Mouse (Mus musculus) heart, embryonic 16.5 days (tissue): ENCODE data around the gene Pnp2. TPM values are rescaled to one million over a fixed set of nuclear protein-coding genes. Genes with fewer than 3 reads are reported as not detected.

ENCODE experiments used
- ATAC-seq: fragments of 200-750 bp; cut with Nextera tagmentation; replicated peaks from 2 replicates; pipeline ENCODE4 v1.8.0; 2017; ENCODE audit warnings: moderate number of reproducible peaks; ENCODE audit not compliant: insufficient read depth, low FRiP score; ENCODE audit errors: extremely low read depth
- H3K27ac ChIP-seq: fragments of 300-500 bp; sonication (generic); 2 replicates; pipeline ENCODE4 v1.5.1; 2014; ENCODE audit warnings: mild to moderate bottlenecking, low read length, control low read depth, moderate library complexity
- H3K27me3 ChIP-seq: fragments of 300-500 bp; sonication (generic); 2 replicates; pipeline ENCODE4 v1.6.1; 2014; ENCODE audit warnings: low read length, mixed read lengths; ENCODE audit not compliant: control insufficient read depth, insufficient read depth
- H3K36me3 ChIP-seq: fragments of 300-500 bp; sonication (generic); 2 replicates; pipeline ENCODE4 v1.6.1; 2014; ENCODE audit not compliant: control insufficient read depth, insufficient read depth
- H3K4me1 ChIP-seq: fragments of 300-500 bp; sonication (generic); 2 replicates; pipeline ENCODE4 v1.6.1; 2014; ENCODE audit warnings: low read length, mixed read lengths; ENCODE audit not compliant: control insufficient read depth, insufficient read depth
- H3K4me2 ChIP-seq: fragments of 300-500 bp; sonication (generic); 2 replicates; pipeline ENCODE4 v1.6.1; 2014; ENCODE audit warnings: low read depth, mild to moderate bottlenecking, control low read depth, low read length
- H3K4me3 ChIP-seq: fragments of 300-500 bp; sonication (generic); 2 replicates; pipeline ENCODE4 v1.5.1; 2014; ENCODE audit warnings: mild to moderate bottlenecking, control low read depth, low read length
- H3K9ac ChIP-seq: fragments of 300-500 bp; sonication (generic); 2 replicates; pipeline ENCODE4 v1.6.1; 2014; ENCODE audit warnings: low read length, control low read depth
- H3K9me3 ChIP-seq: fragments of 300-500 bp; sonication (generic); replicated peaks from 2 replicates; pipeline ENCODE4 v1.6.1; 2016; ENCODE audit warnings: low read length; ENCODE audit not compliant: control insufficient read depth
- WGBS: fragments of 180-500 bp; shearing (Covaris S2); extraction: QIAGEN DNeasy Blood & Tissue Kit; methylation state at CpG from one replicate; pipeline ENCODE4 v1.1.7; 2014; 5-methylcytosine and 5-hydroxymethylcytosine counted together
- polyA plus RNA-seq: library from polyadenylated mRNA; unstranded; fragments of >200 nt; fragmentation: Nextera tagmentation; extraction: Ambion mirVana; gene quantifications from 2 replicates; pipeline ENCODE4 v1.2.1, GENCODE M21; 2015

Pnp2 gene
- polyA plus RNA-seq, 1 experiment from 2014 or later: 0.43 TPM

- H3K9me3 ChIP-seq: 0 out of 2 replicates have a peak, but pooled peaks cover 4% of the 10 kb centered on the region
- peak overlapping the region; percentile 96 for H3K27ac ChIP-seq
- H3K9ac ChIP-seq: no peak overlapping the region
- WGBS: 88% methylated on average over 6 of the region's 6 CpGs
- no peak overlapping the region for H3K4me2 ChIP-seq
- H3K4me1 ChIP-seq: peaks cover 22% of the 10 kb centered on the region
- H3K27me3 ChIP-seq: no peaks in the 10 kb centered on the region
- no peaks in the 10 kb centered on the region for H3K36me3 ChIP-seq
- ATAC-seq: no peak
- H3K4me3 ChIP-seq: no peak overlapping the region
Measured at GRCm38 (mm10) chr14:51009572-51009971, 53.8 kb downstream of the Pnp2 start.

Other genes starting within 250 kb of the Pnp2 start
- not detected in 2 replicates for gene Olfr748, start 248.6 kb upstream of the Pnp2 start, polyA plus RNA-seq
- gene Olfr749, start 210.9 kb upstream of the Pnp2 start, polyA plus RNA-seq: not detected in 2 replicates
- 46.1 and 48.8 TPM in 2 replicates for gene Ttc5, start 170.5 kb upstream of the Pnp2 start, polyA plus RNA-seq
- gene Ccnb1ip1, start 148.3 kb upstream of the Pnp2 start, polyA plus RNA-seq: not detected in 2 replicates
- gene Parp2, start 148.2 kb upstream of the Pnp2 start, polyA plus RNA-seq: 39.3 and 40.4 TPM in 2 replicates
- 5.1 and 5.6 TPM in 2 replicates for gene Tep1, start 85.4 kb upstream of the Pnp2 start, polyA plus RNA-seq
- 0.12 and 0.16 TPM in 2 replicates for gene Klhl33, start 58.5 kb upstream of the Pnp2 start, polyA plus RNA-seq
- gene Osgep, start 31.1 kb upstream of the Pnp2 start, polyA plus RNA-seq: 134 and 141 TPM in 2 replicates
- gene Apex1, start 31.0 kb upstream of the Pnp2 start, polyA plus RNA-seq: 118 and 126 TPM in 2 replicates
- 32.5 and 37.9 TPM in 2 replicates for gene Pip4p1, start 25.1 kb upstream of the Pnp2 start, polyA plus RNA-seq
- gene Pnp, start 24.9 kb upstream of the Pnp2 start, polyA plus RNA-seq: 32.0 and 36.9 TPM in 2 replicates
- not detected in 2 replicates for gene Gm49342, start 11.5 kb upstream of the Pnp2 start, polyA plus RNA-seq
- 0.21 and 0.37 TPM in 2 replicates for gene Rnase10, start 51.8 kb downstream of the Pnp2 start, polyA plus RNA-seq
- gene Rnase9, start 85.9 kb downstream of the Pnp2 start, polyA plus RNA-seq: not detected in 2 replicates
- not detected in 2 replicates for gene Rnase11, start 94.2 kb downstream of the Pnp2 start, polyA plus RNA-seq
- 0.71 TPM in 1 of 2 replicates, not detected in the other for gene Rnase12, start 101.7 kb downstream of the Pnp2 start, polyA plus RNA-seq
- not detected in 2 replicates for gene Olfr750, start 118.4 kb downstream of the Pnp2 start, polyA plus RNA-seq
- 27.3 and 30.5 TPM in 2 replicates for gene Rnase4, start 135.1 kb downstream of the Pnp2 start, polyA plus RNA-seq
- gene Ang, start 135.2 kb downstream of the Pnp2 start, polyA plus RNA-seq: 3.4 and 4.4 TPM in 2 replicates
- not detected in 2 replicates for gene Eddm3b, start 158.4 kb downstream of the Pnp2 start, polyA plus RNA-seq
- gene Rnase6, start 167.9 kb downstream of the Pnp2 start, polyA plus RNA-seq: 0.80 and 1.1 TPM in 2 replicates
- 0.91 and 1.1 TPM in 2 replicates for gene Rnase1, start 190.8 kb downstream of the Pnp2 start, polyA plus RNA-seq
- gene Rnase2b, start 206.3 kb downstream of the Pnp2 start, polyA plus RNA-seq: not detected in 2 replicates
- gene Ang2, start 243.2 kb downstream of the Pnp2 start, polyA plus RNA-seq: not detected in 2 replicates
- not detected in 2 replicates for gene Ear14, start 247.4 kb downstream of the Pnp2 start, polyA plus RNA-seq